Mouse (Mus musculus) hindbrain, embryonic 15.5 days (tissue): Measurements from ENCODE around the gene Sfrp4. TPM values are rescaled to one million over a fixed set of nuclear protein-coding genes. Genes with fewer than 3 reads are reported as not detected.

Experiments
- ATAC-seq: fragments of 200-750 bp; cut with Nextera tagmentation; 2 replicates; pipeline ENCODE4 v1.8.0; 2017; ENCODE audit warnings: low read depth, moderate number of reproducible peaks, moderate TSS enrichment; ENCODE audit not compliant: low FRiP score
- H3K27ac ChIP-seq: fragments of 300-500 bp; sonication (generic); replicated peaks from 2 replicates; pipeline ENCODE4 v1.5.1; 2015; ENCODE audit warnings: mild to moderate bottlenecking, inconsistent platforms
- H3K27me3 ChIP-seq: fragments of 300-500 bp; sonication (generic); 2 replicates; pipeline ENCODE4 v1.6.1; 2015; ENCODE audit warnings: control low read depth, inconsistent platforms
- H3K36me3 ChIP-seq: fragments of 300-500 bp; sonication (generic); 2 replicates; pipeline ENCODE4 v1.6.1; 2015; ENCODE audit warnings: control low read depth, inconsistent platforms
- H3K4me1 ChIP-seq: fragments of 300-500 bp; sonication (generic); replicated peaks from 2 replicates; pipeline ENCODE4 v1.6.1; 2015; ENCODE audit warnings: control low read depth, inconsistent platforms
- H3K4me2 ChIP-seq: fragments of 300-500 bp; sonication (generic); 2 replicates; pipeline ENCODE4 v1.6.1; 2015; ENCODE audit warnings: moderate library complexity, mild to moderate bottlenecking, inconsistent platforms
- H3K4me3 ChIP-seq: fragments of 300-500 bp; sonication (generic); 2 replicates; pipeline ENCODE4 v1.5.1; 2015; ENCODE audit warnings: mild to moderate bottlenecking, inconsistent platforms
- H3K9ac ChIP-seq: fragments of 300-500 bp; sonication (generic); 2 replicates; pipeline ENCODE4 v1.6.1; 2015; ENCODE audit warnings: inconsistent platforms
- H3K9me3 ChIP-seq: fragments of 300-500 bp; sonication (generic); 2 replicates; pipeline ENCODE4 v1.6.1; 2016; ENCODE audit warnings: control low read depth, inconsistent platforms
- WGBS: fragments of 180-500 bp; shearing (Covaris S2); methylation state at CpG from one replicate; pipeline ENCODE4 v1.1.7; 2015; 5-methylcytosine and 5-hydroxymethylcytosine counted together
- polyA plus RNA-seq: library from polyadenylated mRNA; unstranded; fragments of >200 nt; fragmentation: Nextera tagmentation; extraction: Ambion mirVana; gene quantifications from 2 replicates; pipeline ENCODE4 v1.2.1, GENCODE M21; 2015

The Sfrp4 gene
- polyA plus RNA-seq, 1 experiment from 2014 or later: 3.1 TPM

DNA sequence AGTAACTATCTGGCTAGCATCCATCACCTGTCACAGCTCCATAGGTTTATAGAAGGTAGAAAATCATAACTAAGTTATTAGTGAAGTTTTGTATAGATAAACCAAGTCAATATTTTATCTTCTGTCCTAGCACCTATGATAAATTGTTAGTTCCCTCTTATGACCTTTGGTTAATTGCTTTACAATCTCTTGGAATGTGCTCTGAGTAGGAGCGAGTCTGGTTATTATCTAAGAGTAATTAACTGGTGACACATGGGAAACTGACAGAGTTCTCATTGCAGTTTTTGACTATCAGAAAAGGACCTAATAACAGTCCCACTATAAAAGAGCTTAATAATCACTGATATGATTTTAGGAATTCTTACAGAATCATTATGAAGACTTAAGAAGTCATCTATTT lies 20.6 kb downstream of the Sfrp4 start:
- Histone ChIP-seq H3K4me1 (no peaks in the 10 kb centered on the region), H3K27ac (no peak overlapping the region), H3K4me2 (no peak overlapping the region), H3K9ac (no peak overlapping the region), H3K36me3 (no peaks in the 10 kb centered on the region), H3K4me3 (no peak overlapping the region), H3K27me3 (no peaks in the 10 kb centered on the region), H3K9me3 (no peaks in the 10 kb centered on the region)
- ATAC-seq: no peak
- 74% methylated on average over 1 of the region's 1 CpGs for whole genome bisulfite sequencing

DNA sequence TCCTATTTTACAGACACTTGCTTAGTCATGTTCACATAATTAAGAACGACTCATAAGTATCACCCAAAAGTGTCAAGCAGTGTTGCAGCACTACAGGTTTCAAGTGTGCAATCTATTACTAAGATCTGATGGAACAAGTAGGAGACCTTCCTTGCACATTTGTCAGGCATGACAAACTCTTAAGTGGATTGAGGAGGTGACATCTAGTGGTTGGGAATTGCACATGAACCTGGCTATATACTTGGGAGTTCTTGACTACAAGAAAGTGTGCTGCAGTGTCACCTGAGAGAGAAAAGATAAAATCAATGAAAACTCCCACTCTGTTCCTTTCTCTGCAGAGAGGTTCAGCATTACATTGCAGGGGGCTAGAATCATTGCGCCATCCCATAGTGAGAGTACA lies 21.3 kb downstream of the Sfrp4 start:
- H3K4me2 ChIP-seq: no peak overlapping the region
- H3K4me3 ChIP-seq: no peak overlapping the region
- 80% methylated on average over 2 of the region's 2 CpGs for WGBS
- H3K9ac ChIP-seq: no peak overlapping the region
- no peaks in the 10 kb centered on the region for H3K4me1 ChIP-seq
- H3K27ac ChIP-seq: no peak overlapping the region
- H3K36me3 ChIP-seq: no peaks in the 10 kb centered on the region
- no peaks in the 10 kb centered on the region for H3K27me3 ChIP-seq
- H3K9me3 ChIP-seq: no peaks in the 10 kb centered on the region
- ATAC-seq: no peak

DNA sequence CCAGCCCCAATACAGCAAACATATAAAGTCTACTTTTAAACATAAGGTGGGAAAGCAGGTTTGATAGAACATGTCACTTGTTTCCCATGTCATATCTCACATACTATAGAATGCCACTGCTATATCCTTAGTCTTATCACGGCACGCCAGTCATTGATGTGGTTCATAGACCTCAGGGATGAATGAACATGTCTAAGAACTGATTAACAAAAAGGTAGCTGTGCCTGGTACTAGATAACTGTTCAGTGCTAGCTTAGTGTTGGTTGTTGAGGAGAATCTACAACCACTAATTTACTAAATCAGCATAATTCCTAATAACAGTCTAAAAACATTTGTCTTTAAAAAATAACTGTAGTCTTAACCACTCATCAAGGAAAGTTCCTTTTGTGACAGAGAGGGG lies 26.9 kb downstream of the Sfrp4 start:
- no peak overlapping the region for H3K9ac ChIP-seq
- H3K4me2 ChIP-seq: no peak overlapping the region
- no peaks in the 10 kb centered on the region for H3K27me3 ChIP-seq
- no peaks in the 10 kb centered on the region for H3K36me3 ChIP-seq
- no peak for ATAC-seq
- H3K4me1 ChIP-seq: no peaks in the 10 kb centered on the region
- no peaks in the 10 kb centered on the region for H3K9me3 ChIP-seq
- WGBS: 96% methylated on average over 2 of the region's 2 CpGs
- H3K4me3 ChIP-seq: no peak overlapping the region
- no peak overlapping the region for H3K27ac ChIP-seq

DNA sequence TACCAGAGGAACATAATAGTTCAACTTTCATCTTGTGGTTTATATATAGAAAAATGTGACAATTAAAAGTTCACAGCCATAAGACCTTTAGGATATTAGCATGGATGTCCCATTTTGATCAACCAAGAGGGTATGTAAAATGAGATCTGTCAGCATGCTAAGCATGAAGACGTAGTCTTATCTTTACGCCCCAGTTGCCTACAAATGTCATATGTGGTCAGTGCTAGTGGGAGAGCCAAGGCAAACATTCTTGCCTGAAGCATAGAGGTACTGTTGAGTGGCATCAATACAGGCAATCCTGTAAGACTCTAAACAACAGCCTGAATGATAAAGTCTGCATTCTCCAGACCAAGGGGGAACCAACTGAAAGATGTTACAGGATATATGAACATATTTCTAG lies 29.5 kb downstream of the Sfrp4 start:
- ATAC-seq: no peak
- no peaks in the 10 kb centered on the region for H3K36me3 ChIP-seq
- WGBS: 88% methylated on average over 2 of the region's 2 CpGs
- no peak overlapping the region for H3K4me3 ChIP-seq
- no peak overlapping the region for H3K27ac ChIP-seq
- H3K27me3 ChIP-seq: no peaks in the 10 kb centered on the region
- H3K9me3 ChIP-seq: no peaks in the 10 kb centered on the region
- H3K9ac ChIP-seq: no peak overlapping the region
- H3K4me2 ChIP-seq: no peak overlapping the region
- no peaks in the 10 kb centered on the region for H3K4me1 ChIP-seq

DNA sequence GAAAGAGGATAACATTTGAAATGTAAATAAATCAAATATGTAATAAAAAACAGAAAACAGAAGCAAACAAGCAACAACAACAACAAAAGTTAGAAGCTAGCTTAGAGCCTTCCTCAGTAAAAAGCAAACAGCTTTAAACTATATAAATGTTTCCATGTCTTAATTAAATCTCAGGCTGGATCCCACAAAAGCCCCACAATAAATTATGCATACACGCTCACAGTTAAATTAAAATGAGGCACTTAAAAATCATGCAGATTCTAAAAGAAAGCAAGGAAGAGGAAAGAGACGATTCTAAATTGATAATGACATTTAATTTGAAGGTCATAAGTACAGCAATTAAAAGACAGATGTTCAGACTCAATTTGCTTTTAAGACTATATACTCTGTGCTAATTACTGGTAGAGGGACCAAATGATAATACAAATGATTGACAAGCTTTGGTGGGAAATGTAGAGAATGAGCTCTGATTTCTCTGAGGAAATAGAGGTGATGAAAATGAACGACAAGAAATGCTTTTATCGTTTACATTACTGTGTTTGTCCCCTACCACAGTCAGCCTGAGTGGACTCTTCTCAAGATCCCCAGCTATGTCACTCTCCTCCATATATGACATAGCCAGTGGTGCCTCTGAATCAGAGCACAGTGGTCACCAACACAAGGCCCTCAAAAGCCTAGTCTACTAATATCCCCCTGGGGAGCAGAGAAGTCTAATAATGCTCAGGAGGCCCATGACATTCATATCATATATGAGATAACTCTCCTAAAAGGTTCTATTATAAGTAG lies 45.6 kb downstream of the Sfrp4 start:
- H3K4me1 ChIP-seq: no peaks in the 10 kb centered on the region
- H3K4me3 ChIP-seq: no peak overlapping the region
- no peak overlapping the region for H3K27ac ChIP-seq
- H3K9me3 ChIP-seq: no peaks in the 10 kb centered on the region
- ATAC-seq: no peak
- H3K36me3 ChIP-seq: no peaks in the 10 kb centered on the region
- no peak overlapping the region for H3K4me2 ChIP-seq
- no peak overlapping the region for H3K9ac ChIP-seq
- WGBS: 63% methylated on average over 4 of the region's 4 CpGs
- no peaks in the 10 kb centered on the region for H3K27me3 ChIP-seq

DNA sequence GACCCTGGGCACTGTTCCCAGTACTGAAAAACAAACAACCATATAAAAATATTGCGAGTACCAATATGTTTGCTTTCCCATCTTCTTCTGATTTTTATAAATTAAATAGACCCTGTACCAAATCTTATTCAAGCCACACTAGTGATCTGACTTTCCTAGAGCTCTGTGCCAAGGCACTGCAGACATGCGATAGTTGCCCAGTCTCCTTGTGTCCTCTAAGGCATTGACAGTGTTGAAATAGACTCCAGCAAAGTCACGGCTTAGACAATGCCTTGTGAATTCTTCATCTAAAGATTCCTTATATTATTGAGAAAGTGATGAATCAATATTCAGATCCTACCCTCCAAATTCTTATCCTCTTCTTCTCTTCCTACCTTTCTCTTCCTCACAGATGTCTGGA lies 51.1 kb downstream of the Sfrp4 start:
- Histone ChIP-seq H3K4me2 (no peak overlapping the region), H3K9me3 (no peaks in the 10 kb centered on the region), H3K36me3 (no peaks in the 10 kb centered on the region), H3K4me1 (no peaks in the 10 kb centered on the region), H3K27me3 (no peaks in the 10 kb centered on the region), H3K9ac (no peak overlapping the region), H3K4me3 (no peak overlapping the region), H3K27ac (no peak overlapping the region)
- ATAC-seq: no peak
- WGBS: 80% methylated on average over 3 of the region's 3 CpGs

DNA sequence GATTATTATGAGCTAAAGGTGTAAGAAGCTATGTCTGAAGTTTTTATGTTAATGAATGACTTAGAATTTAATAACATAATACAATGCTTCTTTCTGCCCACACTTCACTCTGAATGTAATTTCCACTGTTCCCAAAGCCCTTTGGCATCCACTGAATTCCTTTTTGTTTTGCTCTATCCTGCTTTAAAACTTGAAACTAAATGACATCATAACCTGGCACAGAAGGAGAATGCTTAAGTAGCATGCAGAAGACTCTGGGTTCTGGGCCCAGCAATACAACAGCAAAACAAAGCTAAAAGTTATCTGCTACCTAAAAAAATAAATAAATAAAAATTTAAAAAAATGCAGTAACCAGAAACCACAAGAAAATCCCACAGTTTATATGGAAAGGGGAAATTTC lies 51.7 kb downstream of the Sfrp4 start:
- no peak overlapping the region for H3K27ac ChIP-seq
- H3K4me3 ChIP-seq: no peak overlapping the region
- H3K4me1 ChIP-seq: no peaks in the 10 kb centered on the region
- H3K4me2 ChIP-seq: no peak overlapping the region
- no peaks in the 10 kb centered on the region for H3K27me3 ChIP-seq
- no peak for ATAC-seq
- no peaks in the 10 kb centered on the region for H3K9me3 ChIP-seq
- no peak overlapping the region for H3K9ac ChIP-seq
- H3K36me3 ChIP-seq: no peaks in the 10 kb centered on the region

Other genes starting within 250 kb of the Sfrp4 start
- 203 and 204 TPM in 2 replicates for gene Stard3nl, start 227.3 kb upstream of the Sfrp4 start, polyA plus RNA-seq
- 27.4 and 30.1 TPM in 2 replicates for gene Epdr1, start 3.2 kb upstream of the Sfrp4 start, polyA plus RNA-seq
- gene Nme8, start 74.7 kb downstream of the Sfrp4 start, polyA plus RNA-seq: 0.13 and 0.14 TPM in 2 replicates
- gene Gpr141, start 201.2 kb downstream of the Sfrp4 start, polyA plus RNA-seq: 0.24 TPM in 1 of 2 replicates, not detected in the other